Mouse (Mus musculus): ENCODE measurements around the gene Cenpp. TPM values are rescaled to one million over a fixed set of nuclear protein-coding genes. Genes with fewer than 3 reads are reported as not detected.

Gene Cenpp
- total RNA-seq, 1 experiment from 2014 or later: 2.9 TPM

GRCm38 (mm10) chr13:49526235-49526634, 126.3 kb downstream of the Cenpp start:
- no peak for DNase-seq

GRCm38 (mm10) chr13:49518761-49519160, 133.8 kb downstream of the Cenpp start:
- no peak for DNase-seq

GRCm38 (mm10) chr13:49507176-49507575, 145.4 kb downstream of the Cenpp start:
- DNase-seq: no peak

- DNase-seq: no peak
Measured at GRCm38 (mm10) chr13:49505776-49506175, 146.8 kb downstream of the Cenpp start.

DNA sequence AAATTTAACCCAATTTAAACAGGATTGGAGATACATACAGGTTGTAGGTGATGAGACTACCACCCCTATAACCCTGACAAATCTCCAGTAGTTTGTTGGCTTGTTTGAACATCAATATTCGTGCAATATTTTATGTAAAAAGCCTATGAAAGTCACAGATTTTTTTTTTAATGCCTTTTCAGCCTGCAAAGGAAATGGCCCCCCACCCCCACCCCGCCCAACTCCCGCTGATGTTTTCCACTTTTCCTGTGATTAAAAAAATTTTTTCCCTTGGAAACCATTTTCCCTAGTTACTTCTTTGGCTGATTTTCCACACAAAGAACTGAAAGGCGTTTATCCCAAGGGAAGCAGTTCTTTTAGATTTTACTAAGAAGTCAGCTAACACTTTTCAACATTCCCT, 148.1 kb downstream of the Cenpp start, which contains the start of gene Ecm2:
Gene Ecm2, plus strand, starts transcription at position 301 of the 400 bp plus-strand sequence.
- DNase-seq: no peak

- no peak for DNase-seq
Measured at GRCm38 (mm10) chr13:49492376-49493368, 159.9 kb downstream of the Cenpp start, which contains the start of gene Tes3-ps. Gene Tes3-ps, plus strand, starts transcription at chr13:49493318.

- DNase-seq: no peak
Measured at GRCm38 (mm10) chr13:49485388-49485787, 167.2 kb downstream of the Cenpp start.

GRCm38 (mm10) chr13:49480551-49480950, 172.0 kb downstream of the Cenpp start:
- DNase-seq: no peak

DNA sequence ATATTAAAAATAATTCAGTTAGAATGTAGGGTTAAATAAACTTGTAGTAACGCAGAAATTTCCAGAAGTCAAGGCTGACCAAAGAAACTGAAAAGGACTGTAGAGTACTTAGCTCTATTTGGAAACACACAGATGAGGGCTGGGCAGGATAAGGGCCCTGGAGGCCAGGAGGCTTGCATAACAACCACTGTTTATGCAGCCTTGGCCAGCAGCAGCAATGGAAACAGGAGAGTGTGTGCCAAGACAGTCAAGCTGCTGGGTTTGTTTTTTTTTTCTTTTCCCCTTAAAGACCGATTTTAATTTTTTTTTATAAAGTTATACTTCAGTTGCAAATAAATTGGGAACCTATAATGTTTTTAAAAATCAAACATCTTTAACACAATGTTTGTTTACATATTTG, 172.5 kb downstream of the Cenpp start:
- DNase-seq: peak; percentile 66

- no peak for DNase-seq
Measured at GRCm38 (mm10) chr13:49479399-49479798, 173.2 kb downstream of the Cenpp start.

DNA sequence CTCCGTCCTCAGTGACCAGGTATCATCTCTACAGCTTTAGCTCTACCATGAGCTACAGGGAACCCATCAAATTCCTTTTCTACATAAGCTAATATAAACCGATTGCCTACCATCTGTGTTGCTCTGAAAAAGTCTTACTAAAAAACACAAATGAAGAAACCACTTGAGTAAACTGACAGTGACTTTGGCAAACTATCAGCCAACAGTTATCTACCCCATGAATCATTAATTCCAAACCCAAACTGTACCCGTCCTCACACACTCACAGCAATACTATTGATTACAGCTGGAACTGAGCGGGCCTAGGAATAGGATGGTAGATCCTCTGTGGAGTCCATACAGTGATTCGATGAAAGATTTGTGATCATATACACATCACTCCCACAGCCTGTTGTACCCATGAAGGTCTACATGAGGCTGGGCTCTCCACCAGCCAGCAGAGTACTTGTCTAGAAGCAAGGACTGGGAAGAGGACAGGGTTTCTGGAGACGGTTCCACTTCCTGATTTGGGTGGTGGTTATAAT, 173.7 kb downstream of the Cenpp start:
- DNase-seq: no peak

DNA sequence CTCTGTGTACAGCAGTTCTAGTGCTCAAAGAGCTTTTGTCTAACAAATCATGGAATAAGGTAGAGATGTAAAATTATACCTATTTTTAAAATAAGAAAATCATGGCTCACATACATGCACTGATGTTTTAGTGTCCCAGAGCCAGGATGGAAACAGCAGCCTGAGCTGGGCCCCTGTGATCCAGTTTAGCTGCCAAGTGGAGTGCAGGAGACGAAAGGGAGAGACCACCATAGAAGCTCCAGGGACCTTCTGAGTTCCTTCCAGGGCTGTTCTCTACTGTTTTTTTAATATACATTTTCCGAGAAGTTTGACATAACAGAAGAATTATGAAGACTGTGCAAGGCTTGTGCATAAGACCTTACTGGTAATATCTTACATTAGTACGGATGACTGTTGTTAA, 174.7 kb downstream of the Cenpp start:
- no peak for DNase-seq

DNA sequence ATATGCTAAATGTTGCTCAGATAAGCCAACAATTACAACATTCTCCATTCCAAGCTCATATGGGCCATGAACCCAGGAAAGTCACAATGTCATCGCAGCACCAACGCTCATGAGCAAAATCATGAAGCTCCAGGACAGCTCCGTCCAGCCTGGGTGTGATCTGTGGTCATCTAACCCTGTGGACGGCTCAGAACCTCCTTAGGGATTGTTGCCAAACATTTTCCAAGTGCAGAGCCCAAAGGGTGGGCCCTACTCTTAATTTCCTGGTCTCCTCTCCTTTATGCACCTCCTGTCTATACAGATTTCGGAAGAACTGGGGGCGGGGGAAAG, 179.9 kb downstream of the Cenpp start:
- no peak for DNase-seq

- DNase-seq: no peak
Measured at GRCm38 (mm10) chr13:49471981-49472675, 180.5 kb downstream of the Cenpp start.

GRCm38 (mm10) chr13:49470806-49471205, 181.8 kb downstream of the Cenpp start:
- peak; percentile 22 for DNase-seq

DNA sequence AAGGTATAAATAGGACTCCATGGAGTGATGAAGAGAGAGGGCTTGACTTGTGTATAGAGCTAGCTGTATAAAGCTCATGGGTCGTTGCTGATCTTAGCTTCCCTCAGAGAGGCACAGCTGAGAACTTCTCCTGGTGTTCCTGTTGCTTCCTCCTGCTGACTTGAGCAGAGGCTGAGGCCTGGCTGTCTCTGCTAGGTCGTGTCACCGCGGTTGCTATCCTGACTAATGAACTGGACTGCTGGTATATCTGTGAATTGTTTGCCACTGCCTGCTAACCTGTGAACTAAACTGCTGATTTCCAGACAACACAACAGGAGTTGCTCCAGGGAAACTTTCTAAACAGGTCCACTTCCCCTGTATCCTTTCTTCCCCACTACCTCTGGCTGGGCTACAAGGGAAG, 182.3 kb downstream of the Cenpp start:
- DNase-seq: no peak

- DNase-seq: no peak
Measured at GRCm38 (mm10) chr13:49469002-49469401, 183.6 kb downstream of the Cenpp start.

DNA sequence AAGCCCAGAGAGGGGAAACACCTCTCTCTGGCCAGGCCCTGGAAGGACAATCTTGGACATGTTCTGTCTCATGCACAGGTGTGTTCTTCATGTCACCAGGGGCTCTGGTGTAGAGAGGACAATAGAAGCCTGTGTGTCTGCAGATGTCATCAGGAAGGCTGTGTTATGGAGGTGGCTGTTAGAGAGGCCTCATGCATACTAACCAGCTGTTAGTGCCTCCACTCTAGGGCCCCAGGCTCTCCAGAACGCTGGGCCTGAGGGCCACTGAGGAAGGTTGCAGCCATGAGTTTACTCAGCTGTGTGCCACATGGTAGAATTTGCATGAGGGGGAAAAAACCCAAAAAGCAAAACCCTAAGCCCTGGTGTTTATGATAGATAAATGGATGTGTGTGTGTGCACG, 185.0 kb downstream of the Cenpp start:
- DNase-seq: no peak

DNA sequence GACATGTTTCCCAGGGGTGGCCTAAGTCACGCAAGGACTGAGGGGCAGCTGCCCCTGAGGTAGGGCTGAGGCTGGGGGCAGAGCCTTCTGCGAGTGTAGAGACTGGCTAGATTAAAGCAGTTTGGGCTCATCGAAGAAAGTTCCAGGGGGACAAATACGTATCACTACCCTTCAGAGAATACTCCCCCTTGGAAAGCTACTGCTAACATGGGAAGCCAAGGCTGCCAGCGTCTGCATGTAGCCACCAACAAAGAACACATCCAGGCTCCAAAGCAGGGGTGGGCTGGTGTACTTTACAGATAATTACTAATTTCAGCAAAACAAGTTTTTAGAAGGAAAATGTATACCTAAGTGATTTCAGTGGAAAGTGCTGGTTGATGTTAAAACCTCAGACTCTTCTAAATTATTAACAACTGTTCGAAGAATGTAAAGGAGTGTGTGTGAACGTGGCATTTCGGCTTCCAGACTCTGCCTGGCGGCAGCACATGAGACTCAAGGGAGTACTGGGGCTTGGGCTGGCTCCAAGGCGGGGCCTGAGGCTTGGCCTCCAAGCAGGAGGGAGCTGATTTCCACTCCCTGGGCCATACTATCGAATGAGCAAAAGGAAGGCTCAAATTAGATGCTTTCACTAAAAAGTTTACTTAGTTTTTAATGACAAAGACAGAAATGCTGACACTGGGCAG, 186.1 kb downstream of the Cenpp start:
- peak; percentile 57 for DNase-seq

- no peak for DNase-seq
Measured at GRCm38 (mm10) chr13:49465875-49466274, 186.7 kb downstream of the Cenpp start.

- no peak for DNase-seq
Measured at GRCm38 (mm10) chr13:49462921-49463320, 189.7 kb downstream of the Cenpp start.

DNA sequence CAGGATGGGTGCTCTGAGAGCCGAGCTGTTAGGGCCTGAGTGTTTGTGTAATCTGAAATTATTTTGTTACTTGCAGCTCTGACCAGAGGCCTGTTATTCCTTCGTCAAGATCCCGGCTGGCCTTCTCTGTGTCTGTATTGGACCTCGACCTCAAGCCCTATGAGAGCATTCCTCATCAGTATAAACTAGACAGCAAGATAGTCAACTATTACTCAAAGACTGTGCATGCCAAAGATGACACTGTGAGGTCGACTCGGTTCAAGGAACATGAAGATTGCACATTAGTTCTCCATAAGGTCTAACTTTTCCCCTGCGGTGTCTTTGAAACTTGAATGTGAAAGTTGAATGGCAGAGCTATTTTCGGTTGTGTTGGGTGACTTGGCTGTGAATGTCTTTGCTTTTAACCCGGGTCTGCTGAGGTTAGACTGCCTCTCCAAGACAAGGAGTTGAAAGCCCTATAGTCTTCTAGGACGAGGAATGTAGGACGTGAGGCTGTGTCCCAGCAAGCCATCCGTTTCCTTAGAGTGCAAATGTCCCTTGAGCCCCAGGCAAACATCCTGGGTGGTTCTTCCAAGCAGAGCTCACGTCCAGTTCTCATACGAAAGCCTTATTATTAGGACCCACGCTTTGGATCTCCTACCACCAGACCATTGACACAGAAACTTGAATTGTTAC, 191.0 kb downstream of the Cenpp start:
- peak; percentile 20 for DNase-seq

Data from adrenal gland, postnatal 25 days (tissue).